Mouse (Mus musculus) midbrain, embryonic 10.5 days (tissue): ENCODE results near the gene Nup133. TPM values are rescaled to one million over a fixed set of nuclear protein-coding genes. Genes with fewer than 3 reads are reported as not detected.

Source experiments
- DNase-seq: peaks from one replicate; pipeline ENCODE4 v3.0.0-alpha.2; 2017; ENCODE audit warnings: low spot score
- H3K27ac ChIP-seq: fragments of 300-500 bp; sonication (generic); replicated peaks from 2 replicates; pipeline ENCODE4 v1.5.1; 2016; ENCODE audit warnings: mild to moderate bottlenecking
- H3K27me3 ChIP-seq: fragments of 300-500 bp; sonication (generic); 2 replicates; pipeline ENCODE4 v1.6.1; 2016; ENCODE audit warnings: low read depth, mild to moderate bottlenecking; ENCODE audit not compliant: poor library complexity, severe bottlenecking
- H3K36me3 ChIP-seq: fragments of 300-500 bp; sonication (generic); 2 replicates; pipeline ENCODE4 v1.6.1; 2016; ENCODE audit warnings: mild to moderate bottlenecking, moderate library complexity
- H3K4me1 ChIP-seq: fragments of 300-500 bp; sonication (generic); 2 replicates; pipeline ENCODE4 v1.6.1; 2016
- H3K4me3 ChIP-seq: fragments of 300-500 bp; sonication (generic); 2 replicates; pipeline ENCODE4 v1.5.1; 2016; ENCODE audit warnings: mild to moderate bottlenecking, moderate library complexity
- H3K9me3 ChIP-seq: fragments of 300-500 bp; sonication (generic); replicated peaks from 2 replicates; pipeline ENCODE4 v1.6.1; 2016; ENCODE audit warnings: mild to moderate bottlenecking
- WGBS: fragments of 180-500 bp; shearing (Covaris S2); methylation state at CpG from one replicate; pipeline ENCODE4 v1.1.7; 2016; 5-methylcytosine and 5-hydroxymethylcytosine counted together
- polyA plus RNA-seq: library from polyadenylated mRNA; unstranded; fragments of >200 nt; fragmentation: Nextera tagmentation; extraction: Ambion mirVana; gene quantifications from 2 replicates; pipeline ENCODE4 v1.2.1, GENCODE M21; 2016

Nup133 gene
- polyA plus RNA-seq, 1 experiment from 2014 or later = 54.5 TPM

DNA sequence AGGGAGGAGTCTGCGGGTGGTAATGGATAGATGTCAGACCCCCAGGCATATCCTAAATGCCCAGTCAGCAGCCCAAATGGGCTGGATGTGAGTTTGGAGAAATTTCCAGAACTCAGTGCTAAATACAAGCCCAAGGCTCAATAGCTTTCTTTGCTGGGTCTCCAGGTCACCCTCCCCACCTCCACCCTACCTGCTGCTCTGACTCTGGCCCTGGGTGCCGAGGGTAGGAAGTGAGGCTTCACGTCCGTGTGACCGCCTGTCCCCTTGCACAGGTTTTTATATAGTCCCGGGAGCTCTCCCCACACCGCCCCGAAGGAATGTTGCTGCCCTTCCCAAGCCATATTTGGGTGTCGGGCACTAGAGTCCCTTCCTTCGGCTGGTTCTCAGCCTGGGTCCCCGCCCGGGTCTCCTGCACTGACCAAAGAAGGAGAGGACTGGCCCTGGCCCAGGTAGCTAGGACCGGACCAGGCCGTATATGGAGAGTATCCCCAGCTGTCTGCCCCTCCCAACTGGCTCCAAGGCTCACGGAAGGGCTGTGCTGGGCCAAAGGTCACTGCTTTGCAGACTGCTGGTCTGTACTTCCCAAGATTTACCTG lies 54.5 kb downstream of the Nup133 start, which contains the start of gene Acta1:
TSS of gene Acta1 (minus strand) at position 250 of the 596 bp plus-strand sequence.
- Histone ChIP-seq H3K27me3 (peaks cover 74% of the 10 kb centered on the region), H3K27ac (no peak within 1 kb of the TSS), H3K9me3 (no peaks in the 10 kb centered on the region), H3K36me3 (peaks cover 13% of the 10 kb centered on the region), H3K4me3 (no peak within 1 kb of the TSS), H3K4me1 (peaks cover 19% of the 10 kb centered on the region)
- 23% methylated on average over 15 of the region's 15 CpGs for WGBS
- DNase-seq = no peak

GRCm38 (mm10) chr8:123893413-123893812 lies 55.7 kb downstream of the Nup133 start:
- Histone ChIP-seq H3K27me3 (peaks cover 83% of the 10 kb centered on the region), H3K27ac (no peak overlapping the region), H3K36me3 (peaks cover 1% of the 10 kb centered on the region; the same call in 1 of the 2 replicates), H3K9me3 (no peaks in the 10 kb centered on the region), H3K4me1 (peaks cover 19% of the 10 kb centered on the region), H3K4me3 (no peak overlapping the region)
- 81% methylated on average over 11 of the region's 11 CpGs for WGBS
- no peak for DNase-seq

DNA sequence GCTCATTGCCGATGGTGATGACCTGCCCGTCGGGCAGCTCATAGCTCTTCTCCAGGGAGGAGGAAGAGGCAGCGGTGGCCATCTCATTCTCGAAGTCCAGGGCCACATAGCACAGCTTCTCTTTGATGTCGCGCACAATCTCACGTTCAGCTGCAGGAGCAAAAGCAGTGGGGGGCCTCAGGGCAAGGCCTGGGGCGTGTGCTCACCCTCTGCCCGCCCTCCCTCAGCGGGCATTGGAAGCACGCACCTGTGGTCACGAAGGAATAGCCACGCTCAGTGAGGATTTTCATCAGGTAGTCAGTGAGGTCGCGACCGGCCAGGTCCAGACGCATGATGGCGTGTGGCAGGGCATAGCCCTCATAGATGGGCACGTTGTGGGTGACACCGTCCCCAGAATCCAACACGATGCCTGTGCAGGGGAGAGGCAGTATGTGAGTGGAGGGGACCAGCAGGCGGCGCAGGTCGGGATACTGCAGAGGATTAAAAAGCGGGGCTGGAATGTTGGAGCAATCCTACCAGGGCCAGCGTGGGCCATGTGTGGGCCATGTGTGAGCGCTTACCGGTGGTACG lies 56.4 kb downstream of the Nup133 start:
- no peak overlapping the region for H3K27ac ChIP-seq
- no peaks in the 10 kb centered on the region for H3K9me3 ChIP-seq
- H3K4me3 ChIP-seq = peak overlapping the region; percentile 55
- WGBS = 11% methylated on average over 30 of the region's 30 CpGs
- no peaks in the 10 kb centered on the region for H3K36me3 ChIP-seq
- peak; percentile 20 for DNase-seq
- H3K4me1 ChIP-seq = peaks cover 19% of the 10 kb centered on the region
- H3K27me3 ChIP-seq = peaks cover 84% of the 10 kb centered on the region

- H3K4me3 ChIP-seq = peak overlapping the region; percentile 55
- peak; percentile 43 for DNase-seq
- peaks cover 84% of the 10 kb centered on the region for H3K27me3 ChIP-seq
- H3K9me3 ChIP-seq = no peaks in the 10 kb centered on the region
- WGBS = 1% methylated on average over 49 of the region's 49 CpGs
- 0 out of 2 replicates have a peak overlapping the region, but pooled peaks have one; percentile 52 for H3K27ac ChIP-seq
- no peaks in the 10 kb centered on the region for H3K36me3 ChIP-seq
- H3K4me1 ChIP-seq = peaks cover 19% of the 10 kb centered on the region
Measured at GRCm38 (mm10) chr8:123891883-123892585, 57.0 kb downstream of the Nup133 start.

DNA sequence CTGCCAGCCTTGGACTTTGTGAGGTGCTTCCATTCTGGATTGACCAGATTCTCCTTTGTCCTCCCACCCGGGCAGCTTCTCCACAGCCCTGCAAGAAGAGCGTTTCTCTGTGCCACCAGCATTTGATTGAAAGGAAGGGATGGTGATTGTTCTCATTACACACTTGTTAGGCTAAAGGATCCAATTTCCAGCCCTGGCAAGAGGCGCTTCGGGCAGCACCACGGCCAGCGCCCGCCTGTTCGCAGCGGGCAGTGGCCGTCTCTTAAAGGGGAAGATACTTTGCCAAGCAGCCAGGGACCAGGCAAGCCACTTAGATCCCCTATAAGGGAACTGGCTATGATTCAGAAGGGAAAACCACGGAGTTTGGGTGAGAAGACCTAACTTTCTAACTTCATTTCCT lies 57.8 kb downstream of the Nup133 start:
- peak; percentile 55 for DNase-seq
- 2% methylated on average over 11 of the region's 11 CpGs for WGBS
- Histone ChIP-seq H3K9me3 (no peaks in the 10 kb centered on the region), H3K4me3 (peak overlapping the region; percentile 55), H3K27ac (no peak overlapping the region), H3K27me3 (peaks cover 81% of the 10 kb centered on the region), H3K4me1 (peaks cover 19% of the 10 kb centered on the region), H3K36me3 (no peaks in the 10 kb centered on the region)

GRCm38 (mm10) chr8:123889797-123890196 lies 59.3 kb downstream of the Nup133 start:
- WGBS = 77% methylated on average over 4 of the region's 4 CpGs
- DNase-seq = no peak
- peaks cover 81% of the 10 kb centered on the region for H3K27me3 ChIP-seq

DNA sequence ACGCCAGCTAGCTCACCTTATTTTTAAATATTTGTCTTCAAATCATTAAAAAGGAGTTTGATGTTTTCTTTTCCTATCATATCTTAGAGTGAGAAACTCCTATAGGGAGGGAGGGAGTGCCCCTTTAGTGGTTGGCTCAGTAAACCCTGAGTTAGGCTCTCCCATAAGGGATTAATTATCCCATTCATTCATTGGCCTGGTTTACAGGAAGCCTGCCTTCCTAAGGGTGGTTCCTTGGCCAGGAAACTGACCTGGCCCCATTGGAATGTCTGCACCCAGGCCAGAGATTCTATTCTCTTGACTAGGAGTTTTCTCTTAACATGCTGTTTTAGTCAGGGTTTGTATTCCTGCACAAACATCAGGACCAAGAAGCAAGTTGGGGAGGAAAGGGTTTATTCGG lies 61.1 kb downstream of the Nup133 start:
- Histone ChIP-seq H3K4me1 (peaks cover 33% of the 10 kb centered on the region), H3K27ac (no peak overlapping the region), H3K36me3 (no peaks in the 10 kb centered on the region), H3K4me3 (no peak overlapping the region), H3K27me3 (peaks cover 80% of the 10 kb centered on the region), H3K9me3 (no peaks in the 10 kb centered on the region)
- no peak for DNase-seq
- 88% methylated on average over 2 of the region's 2 CpGs for WGBS

More at GRCm38 (mm10) chr8:123889797-123890196, 59.3 kb downstream of the Nup133 start:
- Histone ChIP-seq H3K9me3 (no peaks in the 10 kb centered on the region), H3K4me3 (no peak overlapping the region), H3K36me3 (no peaks in the 10 kb centered on the region), H3K4me1 (peaks cover 24% of the 10 kb centered on the region), H3K27ac (no peak overlapping the region)

- Histone ChIP-seq H3K36me3 (no peaks in the 10 kb centered on the region), H3K27ac (no peak overlapping the region), H3K27me3 (peaks cover 75% of the 10 kb centered on the region), H3K9me3 (no peaks in the 10 kb centered on the region), H3K4me3 (no peak overlapping the region), H3K4me1 (peaks cover 25% of the 10 kb centered on the region)
- no peak for DNase-seq
- 93% methylated on average over 4 of the region's 4 CpGs for WGBS
Measured at GRCm38 (mm10) chr8:123887163-123887562, 61.9 kb downstream of the Nup133 start.

- Histone ChIP-seq H3K36me3 (no peaks in the 10 kb centered on the region), H3K9me3 (no peaks in the 10 kb centered on the region), H3K27me3 (peaks cover 53% of the 10 kb centered on the region), H3K27ac (peak overlapping the region; percentile 57), H3K4me3 (peak overlapping the region; percentile 27; the same call in 1 of the 2 replicates), H3K4me1 (peaks cover 14% of the 10 kb centered on the region)
- 9% methylated on average over 14 of the region's 14 CpGs for WGBS
- peak; percentile 19 for DNase-seq
Measured at GRCm38 (mm10) chr8:123884721-123885565, 64.1 kb downstream of the Nup133 start.

- Histone ChIP-seq H3K27ac (no peak overlapping the region), H3K4me3 (no peak overlapping the region), H3K27me3 (peaks cover 39% of the 10 kb centered on the region), H3K36me3 (no peaks in the 10 kb centered on the region), H3K9me3 (no peaks in the 10 kb centered on the region), H3K4me1 (peaks cover 14% of the 10 kb centered on the region)
- no peak for DNase-seq
- 78% methylated on average over 4 of the region's 4 CpGs for WGBS
Measured at GRCm38 (mm10) chr8:123883094-123883493, 66.0 kb downstream of the Nup133 start.

DNA sequence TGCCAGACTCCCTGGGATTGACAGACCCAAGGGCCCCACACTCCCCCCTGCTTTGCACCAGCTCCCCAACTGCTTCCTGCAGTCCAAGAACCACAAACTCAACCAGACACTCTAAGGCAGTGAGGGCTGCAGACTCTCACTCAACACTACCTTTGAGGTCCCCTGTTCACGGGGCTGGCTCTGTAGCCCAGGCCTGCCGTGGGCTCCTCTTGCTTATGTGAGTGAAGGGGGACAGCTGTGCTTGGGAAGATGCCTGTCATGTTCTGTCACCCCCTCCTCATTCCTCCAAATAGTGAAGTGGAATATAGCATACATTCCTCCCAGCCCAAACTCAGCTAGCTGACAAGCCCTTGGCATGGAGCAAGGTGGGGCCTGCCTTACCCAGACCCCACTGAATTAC lies 66.7 kb downstream of the Nup133 start:
- DNase-seq = no peak
- WGBS = 93% methylated on average over 2 of the region's 2 CpGs

DNA sequence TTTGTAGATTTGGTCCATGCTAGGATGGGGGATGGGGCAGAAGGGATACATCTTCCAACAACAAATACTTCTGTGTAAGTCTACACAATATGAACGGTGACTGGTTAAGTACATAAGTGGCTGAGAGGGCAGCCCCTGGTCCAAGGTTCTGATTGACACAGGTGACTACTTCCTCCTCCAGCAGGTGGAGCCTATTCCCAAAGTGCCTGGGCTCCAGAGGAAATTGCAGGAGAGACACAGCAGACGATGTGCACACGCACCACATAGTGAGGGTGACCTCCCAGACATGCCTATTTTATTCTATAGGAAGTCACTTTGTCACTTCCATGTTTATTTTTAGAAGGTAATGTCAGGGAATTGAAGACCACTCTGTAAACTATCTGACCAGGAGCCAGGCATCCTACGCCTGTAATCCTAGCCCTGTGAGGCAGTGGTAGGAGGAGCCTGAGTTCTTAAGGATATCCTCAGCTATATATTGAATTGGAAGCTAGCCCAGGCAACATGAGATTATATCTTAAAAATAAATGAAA lies 68.2 kb downstream of the Nup133 start:
- WGBS = 60% methylated on average over 4 of the region's 4 CpGs
- Histone ChIP-seq H3K27ac (no peak overlapping the region), H3K27me3 (peaks cover 31% of the 10 kb centered on the region), H3K36me3 (no peaks in the 10 kb centered on the region), H3K4me3 (no peak overlapping the region), H3K4me1 (peaks cover 14% of the 10 kb centered on the region), H3K9me3 (no peaks in the 10 kb centered on the region)
- DNase-seq = no peak

More for the DNA sequence above, 66.7 kb downstream of the Nup133 start:
- Histone ChIP-seq H3K4me3 (no peak overlapping the region), H3K9me3 (no peaks in the 10 kb centered on the region), H3K27ac (no peak overlapping the region), H3K36me3 (no peaks in the 10 kb centered on the region), H3K4me1 (peaks cover 14% of the 10 kb centered on the region), H3K27me3 (peaks cover 39% of the 10 kb centered on the region)
